Mouse (Mus musculus) spleen, adult 2 months (tissue): Measurements from ENCODE around the gene Fbxw21.

Experiments used
- CTCF ChIP-seq: fragments of 200-500 bp; IDR thresholded peaks from 2 replicates; pipeline ENCODE4 v1.5.1; 2011; ENCODE audit warnings: mild to moderate bottlenecking, inconsistent platforms; ENCODE audit not compliant: insufficient read depth, insufficient read length, insufficient replicate concordance; ENCODE audit errors: extremely low read depth
- POLR2A ChIP-seq: fragments of 200-500 bp; IDR thresholded peaks from 2 replicates; pipeline ENCODE4 v1.6.1; 2011; ENCODE audit warnings: low read depth, low read length, inconsistent platforms

- TF ChIP-seq POLR2A (no peak), CTCF (no peak)
These were observed 70.0 kb downstream of the Fbxw21 start for GRCm38 (mm10) chr9:109091802-109092201.
